Mouse (Mus musculus) MN1 (cell line): ENCODE results near the gene Vmn1r220.
"Not testable (repeated sequence)": the region's sequence is repeated elsewhere in the genome, so short reads cannot be mapped to it uniquely, and the experiment has no call there.

ENCODE experiments used
- DNase-seq: peaks from one replicate; pipeline ENCODE4 v3.0.0-alpha.2; 2016; ENCODE audit warnings: low spot score

Gene Vmn1r220

GRCm38 (mm10) chr13:23187875-23188274 is at the start of gene Vmn1r220:
TSS of gene Vmn1r220 (minus strand) at chr13:23187975.
- no peak for DNase-seq

DNA sequence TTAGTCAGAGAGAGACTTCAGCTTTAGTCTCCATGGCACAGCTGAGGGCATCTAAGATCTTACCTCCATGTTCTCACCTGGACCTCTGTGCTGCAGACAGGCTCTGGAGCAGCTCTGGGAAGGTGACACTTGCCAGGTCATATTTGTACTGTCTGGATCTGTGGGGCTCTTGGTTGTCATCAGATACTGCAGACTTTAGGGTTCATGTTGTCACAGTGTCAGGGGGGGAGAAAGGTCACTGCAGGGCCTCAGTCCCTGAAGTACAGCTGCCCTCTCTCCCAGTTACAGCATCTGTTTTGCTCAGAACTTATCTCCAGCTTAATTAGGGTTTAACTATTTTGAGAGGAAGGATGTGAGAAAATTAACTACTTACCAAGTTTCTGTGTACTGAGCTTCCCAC is 48.1 kb upstream of the Vmn1r220 start, which contains the start of gene Vmn1r222:
Vmn1r222 (minus strand) TSS at position 101 of the 400 bp plus-strand sequence.
- not testable (repeated sequence) for DNase-seq

GRCm38 (mm10) chr13:23213827-23214226 is 26.1 kb upstream of the Vmn1r220 start, which contains the start of gene Vmn1r221:
TSS of gene Vmn1r221 (plus strand) at chr13:23214127.
- not testable (repeated sequence) for DNase-seq

DNA sequence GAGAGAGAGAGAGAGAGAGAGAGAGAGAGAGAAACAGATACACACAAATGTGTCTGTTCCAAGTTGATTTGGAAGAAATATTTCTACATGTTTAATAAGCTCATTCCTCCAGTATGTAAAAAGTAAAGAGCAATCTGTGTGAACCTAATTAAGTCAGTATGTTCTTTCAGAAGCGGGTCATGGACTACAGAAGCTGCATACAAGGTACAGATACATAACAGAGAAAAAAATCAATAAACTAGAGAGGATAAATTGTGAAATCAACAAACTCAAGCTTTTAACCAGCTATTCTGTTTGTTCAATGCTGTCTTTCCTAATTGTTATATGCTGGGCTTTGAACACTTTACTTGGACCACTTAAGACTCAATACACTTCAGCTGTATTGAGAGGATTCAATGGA is 16.1 kb upstream of the Vmn1r220 start:
- not testable (repeated sequence) for DNase-seq

DNA sequence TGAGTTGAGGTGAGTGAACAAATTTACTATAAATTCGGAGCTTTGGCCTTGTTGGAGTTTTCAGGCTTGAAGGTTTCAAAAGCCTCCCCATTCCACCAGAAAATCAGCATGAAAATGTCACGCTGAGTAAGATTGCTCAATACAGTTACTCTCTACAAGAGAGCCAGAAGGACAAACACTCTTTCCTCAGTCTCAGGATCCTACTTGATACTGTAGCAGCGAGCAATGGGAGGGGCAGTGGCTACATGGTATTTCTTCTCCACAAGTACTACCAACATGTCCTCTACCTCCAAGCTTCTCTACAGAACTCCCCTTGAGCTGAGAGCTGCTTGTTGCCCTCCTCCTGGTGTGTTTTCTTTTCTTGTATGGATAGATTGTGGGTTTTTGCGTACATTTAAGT is 21.3 kb downstream of the Vmn1r220 start:
- DNase-seq: not testable (repeated sequence)

- DNase-seq: no peak
Observed at GRCm38 (mm10) chr13:23159012-23159411, 28.8 kb downstream of the Vmn1r220 start, which contains the start of gene Vmn1r219. TSS of gene Vmn1r219 (plus strand) at chr13:23159312.

- DNase-seq: no peak
Observed at GRCm38 (mm10) chr13:23157848-23158247, 29.9 kb downstream of the Vmn1r220 start.

- no peak for DNase-seq
Observed at GRCm38 (mm10) chr13:23138880-23139279, 48.9 kb downstream of the Vmn1r220 start.

DNA sequence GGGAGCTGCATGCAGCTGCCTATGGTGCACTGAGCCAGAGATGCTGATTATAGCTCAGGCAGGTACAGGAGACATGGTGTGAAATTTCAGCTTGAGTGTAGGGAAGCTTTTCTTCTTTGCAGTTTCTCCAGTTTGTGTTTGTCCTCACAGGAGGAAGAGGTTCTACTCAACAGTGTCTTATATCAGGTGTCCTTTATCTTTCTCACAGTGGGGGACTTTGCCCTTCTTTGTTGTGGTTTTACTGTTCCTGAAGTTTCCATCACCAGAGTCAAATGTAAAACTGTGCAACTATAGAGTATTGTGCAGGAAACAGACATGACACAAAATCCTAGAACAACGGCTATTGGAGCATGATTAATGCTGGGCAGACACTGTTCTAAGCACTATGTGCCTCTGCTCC is 54.3 kb downstream of the Vmn1r220 start:
- no peak for DNase-seq

GRCm38 (mm10) chr13:23133099-23133498 is 54.7 kb downstream of the Vmn1r220 start, which contains the start of gene Vmn1r218:
TSS of gene Vmn1r218 (plus strand) at chr13:23133155.
- DNase-seq: no peak
